Mouse (Mus musculus) C3H10T1/2 (cell line): ENCODE results near the gene Ascl1. TPM values are rescaled to one million over a fixed set of nuclear protein-coding genes. Genes with fewer than 3 reads are reported as not detected.

ENCODE experiments used
- polyA plus RNA-seq, 2 experiments: library from polyadenylated mRNA; unstranded; fragments of >200 nt; fragmentation: generic; extraction: Trizol; gene quantifications; one replicate each; pipeline ENCODE4 v1.2.1; 2012; ENCODE audit warnings: missing spikeins in 2 of 2

Gene Ascl1
- not detected for polyA plus RNA-seq

GRCm38 (mm10) chr10:87493576-87493975, at the start of gene Ascl1:
Ascl1 (minus strand) TSS chr10:87493660.

GRCm38 (mm10) chr10:87521646-87522045, 28.2 kb upstream of the Ascl1 start, which contains the start of gene Pah:
Pah (plus strand) TSS chr10:87521795.

Other genes with a start within 250 kb of the Ascl1 start
- not detected for gene Pah, start 28.1 kb upstream of the Ascl1 start, polyA plus RNA-seq